Mouse (Mus musculus) CH12.LX (cell line): ENCODE results near the gene 5430427O19Rik.

Experiments used
- CTCF ChIP-seq, 2 experiments: IDR thresholded peaks in 1 of 2; conservative IDR thresholded peaks in 1 of 2; 2 replicates each; pipeline ENCODE4 v1.5.1; 2011 to 2012; ENCODE audit warnings: low read depth in 2 of 2, low read length in 2 of 2, improper control_type of control experiment in 1 of 2, inconsistent platforms in 1 of 2, mild to moderate bottlenecking in 1 of 2, moderate library complexity in 1 of 2
- ELF1 ChIP-seq: IDR thresholded peaks from 2 replicates; pipeline ENCODE4 v1.6.1; 2014; ENCODE audit warnings: low read depth, mild to moderate bottlenecking, inconsistent platforms, low read length, improper control_type of control experiment
- MAFK ChIP-seq: IDR thresholded peaks from 2 replicates; pipeline ENCODE4 v1.6.1; 2011; ENCODE audit warnings: low read length, improper control_type of control experiment; ENCODE audit not compliant: insufficient replicate concordance
- POLR2A ChIP-seq: IDR thresholded peaks from 2 replicates; pipeline ENCODE4 v1.6.1; 2011; ENCODE audit warnings: low read depth, mild to moderate bottlenecking, improper control_type of control experiment, low read length

DNA sequence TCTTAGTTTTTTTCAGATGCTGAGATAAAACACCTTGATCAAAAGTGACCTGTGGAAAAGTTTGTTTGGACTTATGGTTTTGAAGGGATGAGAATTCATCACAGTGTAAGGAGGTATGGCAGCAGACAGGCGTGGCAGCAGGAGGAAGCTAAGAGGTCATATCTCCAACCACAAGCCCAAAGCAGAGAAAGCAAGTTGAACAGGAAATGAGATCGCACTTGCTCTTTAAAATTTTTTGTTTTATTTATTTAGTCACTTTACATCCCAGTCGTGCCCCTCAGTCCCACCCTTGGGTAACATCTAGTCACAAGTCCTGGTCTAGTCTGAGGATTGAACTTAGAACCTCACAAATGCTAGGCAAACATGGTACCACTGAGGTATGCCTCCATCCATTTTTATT, 2.1 kb upstream of the 5430427O19Rik start:
- TF ChIP-seq CTCF (conservative IDR thresholded peaks at IDR 0.05 in 1 of 2, IDR thresholded peaks at IDR 0.05 in 1 of 2; ENCODE audit: low read depth in 2 of 2, low read length in 2 of 2) (no peak), MAFK (no peak), POLR2A (no peak), ELF1 (no peak)
